Mouse (Mus musculus): Measurements from ENCODE around the gene Gsg1.

The Gsg1 gene

DNA sequence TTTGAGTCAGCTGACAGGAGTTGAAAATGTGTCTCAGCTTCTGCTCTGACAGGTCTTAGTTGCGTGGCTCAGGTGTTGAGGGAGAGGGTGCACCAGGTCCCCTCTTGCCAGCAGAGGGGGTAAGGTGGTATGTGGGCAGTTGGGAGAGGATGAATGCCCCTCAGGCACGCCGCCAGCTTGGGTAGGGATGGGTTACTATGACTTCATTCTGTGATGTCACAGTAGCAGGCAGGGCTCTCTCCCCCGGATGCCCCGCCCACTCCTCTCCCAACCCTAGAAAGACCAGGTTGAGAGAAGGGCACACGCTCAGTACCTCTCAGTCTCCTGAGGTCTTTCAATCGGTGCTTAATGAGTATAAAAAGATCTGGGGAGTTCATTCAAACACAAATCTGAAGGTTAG lies at the start of gene Gsg1:
Gene Gsg1, minus strand, starts transcription at position 199 of the 400 bp plus-strand sequence.
- no peak for DNase-seq

DNA sequence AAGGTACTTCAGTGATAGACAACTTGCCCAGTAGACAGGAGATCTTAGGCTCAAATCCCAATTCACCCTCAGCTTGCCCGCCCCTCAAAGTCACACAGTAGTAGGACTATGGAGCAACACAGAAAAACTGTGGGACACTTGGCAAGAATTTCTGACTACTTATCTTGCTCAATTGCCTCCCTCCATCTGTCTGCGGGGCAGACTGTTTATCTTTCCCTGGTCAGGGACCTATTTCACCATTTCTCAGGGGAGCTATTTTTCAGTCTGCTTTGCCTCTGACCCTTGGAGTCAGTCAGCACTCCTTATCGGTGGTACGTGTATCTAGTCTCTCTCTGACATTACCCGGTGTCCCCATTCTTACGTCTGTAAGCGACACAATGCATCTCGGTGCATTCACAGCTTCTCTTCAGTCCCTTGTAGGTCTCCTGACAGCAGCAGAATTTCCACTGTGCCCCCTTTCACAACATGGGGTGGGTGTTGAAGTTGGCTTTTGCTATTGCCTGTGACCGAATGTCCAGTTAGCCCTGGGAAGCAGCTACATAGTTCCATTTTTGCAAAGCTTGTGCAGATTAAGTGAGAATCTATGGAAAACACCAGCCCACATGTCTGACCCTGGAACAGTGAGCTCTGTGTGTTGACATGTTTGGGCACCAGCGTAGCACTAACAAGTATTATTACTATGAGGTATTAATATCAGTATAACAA lies 48.4 kb upstream of the Gsg1 start:
- no peak for DNase-seq

DNA sequence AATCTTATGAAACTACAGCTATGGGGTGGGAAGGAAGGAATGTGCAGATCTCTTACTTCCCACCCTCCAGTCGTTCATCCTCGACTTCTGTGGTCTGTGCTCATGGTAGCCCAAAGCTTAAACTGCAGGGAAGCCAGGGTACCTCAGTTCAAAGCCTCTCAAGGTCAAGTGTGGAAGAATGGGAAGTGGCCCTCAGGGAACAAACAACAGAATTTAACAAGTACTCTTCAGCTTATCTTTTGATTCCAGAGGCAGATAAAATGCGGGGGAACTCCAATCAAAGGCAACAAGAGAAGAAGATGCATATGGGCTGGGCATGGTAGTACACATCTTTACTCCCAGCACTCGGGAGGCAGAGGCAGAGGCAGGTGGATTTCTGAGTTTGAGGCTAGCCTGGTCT lies 46.3 kb upstream of the Gsg1 start:
- DNase-seq, result no peak

DNA sequence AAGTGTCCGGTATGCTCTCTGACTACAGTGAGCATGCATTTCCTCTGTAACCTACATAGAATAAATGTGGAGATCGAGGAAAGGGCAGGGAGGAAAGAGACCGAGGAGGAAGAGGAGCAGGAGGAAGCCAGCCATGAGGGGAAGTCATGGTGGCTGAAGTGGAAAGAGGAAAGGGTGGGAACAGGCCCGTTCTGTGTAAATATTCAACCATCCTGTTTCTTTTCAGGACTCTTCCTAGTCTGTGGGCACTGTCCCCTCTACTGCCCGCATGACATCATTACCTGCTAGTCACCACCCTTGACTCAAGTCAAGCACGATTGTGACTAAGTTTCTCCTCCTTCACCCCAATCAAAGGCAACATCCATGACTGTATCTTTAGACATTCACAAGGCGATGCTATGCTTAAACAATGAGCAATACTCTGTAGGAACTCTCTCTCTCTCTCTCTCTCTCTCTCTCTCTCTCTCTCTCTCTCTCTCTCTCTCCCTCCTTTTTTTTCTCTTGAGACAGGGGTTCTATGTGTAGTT lies 44.9 kb upstream of the Gsg1 start:
- DNase-seq, result no peak

DNA sequence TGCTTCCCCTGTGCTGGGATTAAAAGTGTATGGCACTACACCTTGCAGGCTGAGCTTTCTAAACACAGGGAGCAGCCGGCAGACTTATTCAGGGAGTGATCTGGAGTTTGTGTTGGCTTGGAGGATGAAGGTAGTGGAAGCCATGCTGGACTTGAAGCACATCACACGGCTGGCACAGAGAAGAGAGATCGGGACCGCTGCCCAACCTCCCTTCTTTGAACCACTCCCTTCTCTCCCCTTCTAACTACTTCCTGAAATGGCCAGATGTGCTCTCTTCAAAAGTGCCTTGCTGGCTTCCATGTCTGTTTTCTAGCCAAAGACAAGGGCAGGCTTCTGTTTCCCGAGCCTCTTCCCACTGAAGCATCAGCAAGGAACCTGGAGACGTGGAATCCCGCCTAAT lies 43.4 kb upstream of the Gsg1 start:
- no peak for DNase-seq

DNA sequence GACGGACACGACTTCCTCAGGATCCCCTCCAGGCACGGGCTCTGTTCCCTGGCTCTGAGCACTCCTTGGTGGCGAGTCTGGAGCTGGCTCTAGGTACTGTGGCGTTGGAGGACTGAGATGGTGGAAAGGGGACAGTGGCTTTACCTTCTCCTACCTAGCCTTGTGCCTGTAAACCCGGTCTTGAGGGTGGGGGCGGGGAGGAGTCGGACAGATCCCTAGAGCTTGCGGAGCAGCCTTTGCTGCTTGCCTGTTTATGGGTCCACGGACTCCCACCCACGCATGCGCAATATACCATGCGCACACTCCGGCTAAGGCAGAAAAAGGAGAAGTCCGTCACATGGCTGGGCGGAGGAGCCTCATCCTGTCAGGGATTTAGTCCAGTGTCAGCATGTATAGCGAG lies 42.1 kb upstream of the Gsg1 start:
- DNase-seq, result no peak

DNA sequence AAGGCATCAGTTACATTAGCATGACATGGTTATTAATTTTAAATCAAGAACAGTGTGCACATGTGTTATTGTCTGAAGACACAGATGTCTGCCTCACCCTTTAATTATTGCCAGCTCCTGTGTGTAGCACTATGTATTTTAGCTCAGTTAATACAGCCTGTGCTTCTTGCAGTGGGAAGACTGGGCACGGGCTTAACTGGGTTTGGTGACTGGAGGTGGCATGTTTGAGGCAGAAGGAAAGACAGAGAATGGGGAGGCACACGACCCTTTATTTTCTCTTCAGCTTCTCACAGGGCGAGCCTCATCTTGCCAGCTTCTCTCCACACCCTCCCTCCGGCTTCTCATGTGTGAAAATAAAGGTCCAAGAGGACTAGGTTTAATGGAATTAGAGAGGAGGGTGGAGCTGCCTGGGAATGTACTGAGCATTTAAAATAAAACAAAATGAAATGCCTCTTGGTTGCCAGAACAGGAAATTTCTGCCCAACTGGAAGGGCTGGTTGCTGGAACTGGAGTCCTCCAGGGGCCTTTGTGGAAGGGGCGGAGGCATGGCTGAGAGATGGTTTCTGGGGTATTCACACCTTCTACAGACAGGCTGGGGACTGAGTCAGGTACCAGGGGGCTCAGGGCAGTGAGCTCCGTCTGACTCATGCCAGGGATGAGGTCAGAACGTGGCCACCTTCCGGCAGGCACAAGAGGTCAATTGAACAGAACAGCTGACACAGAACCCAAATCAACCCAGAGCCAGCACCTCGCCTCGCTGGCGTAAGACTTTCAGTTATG lies 41.1 kb upstream of the Gsg1 start:
- no peak for DNase-seq

DNA sequence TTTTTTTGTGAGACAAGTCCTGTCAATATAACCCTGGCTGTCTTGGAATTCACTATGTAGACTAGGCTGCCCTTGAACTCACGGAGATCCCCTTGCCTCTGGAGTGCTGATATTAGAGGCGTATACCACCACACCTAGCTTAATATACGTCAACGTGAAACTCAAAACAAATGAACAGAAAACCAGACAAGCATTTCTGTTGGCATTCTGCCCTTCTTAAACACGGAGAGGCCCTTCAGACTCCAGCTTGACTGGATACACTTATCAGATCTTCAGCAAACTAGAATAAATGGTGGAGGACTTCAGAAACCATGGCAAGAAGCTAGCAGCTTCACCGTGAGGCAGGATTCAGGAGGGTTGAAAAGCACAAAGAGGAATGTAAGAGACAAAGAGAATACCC lies 40.0 kb upstream of the Gsg1 start:
- no peak for DNase-seq

DNA sequence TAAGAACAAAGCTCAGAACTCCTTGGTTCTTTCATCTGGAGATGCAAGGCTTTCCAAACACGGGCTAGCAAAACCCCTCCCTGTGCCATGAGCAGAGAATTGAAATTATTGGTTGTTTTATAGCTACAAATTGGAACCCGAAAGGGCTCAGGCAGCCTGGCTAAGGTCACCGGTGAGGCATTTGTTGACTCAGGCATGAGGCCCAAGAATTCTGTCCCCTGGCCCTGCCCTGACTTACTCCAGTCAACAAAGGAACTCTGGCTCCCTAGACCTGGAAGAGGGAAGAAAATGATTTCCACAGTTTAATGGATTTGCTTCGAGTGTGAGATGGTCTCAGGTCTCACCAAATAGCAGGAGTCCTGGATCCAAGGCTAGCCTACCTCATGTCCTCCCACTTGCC lies 38.2 kb upstream of the Gsg1 start:
- DNase-seq, result no peak

DNA sequence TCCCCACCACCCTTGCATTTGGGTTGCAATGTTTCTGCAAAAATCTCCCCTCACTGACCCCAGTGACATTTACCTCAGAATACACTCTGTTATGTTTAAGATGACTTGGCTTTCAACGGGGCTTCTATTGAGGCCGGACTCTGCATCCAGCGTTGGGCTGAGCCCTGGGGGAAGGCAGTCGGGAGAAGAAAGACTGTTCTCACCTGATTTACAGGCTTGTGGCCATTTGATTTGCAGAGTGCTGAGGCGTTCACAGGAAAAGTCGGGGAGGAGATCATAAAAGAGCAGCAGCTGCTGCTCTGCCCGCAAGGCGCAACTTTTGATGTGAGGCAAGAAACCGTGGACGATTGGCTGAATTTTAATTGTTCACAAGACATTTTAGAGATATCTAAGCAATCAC lies 25.7 kb upstream of the Gsg1 start:
- no peak for DNase-seq

DNA sequence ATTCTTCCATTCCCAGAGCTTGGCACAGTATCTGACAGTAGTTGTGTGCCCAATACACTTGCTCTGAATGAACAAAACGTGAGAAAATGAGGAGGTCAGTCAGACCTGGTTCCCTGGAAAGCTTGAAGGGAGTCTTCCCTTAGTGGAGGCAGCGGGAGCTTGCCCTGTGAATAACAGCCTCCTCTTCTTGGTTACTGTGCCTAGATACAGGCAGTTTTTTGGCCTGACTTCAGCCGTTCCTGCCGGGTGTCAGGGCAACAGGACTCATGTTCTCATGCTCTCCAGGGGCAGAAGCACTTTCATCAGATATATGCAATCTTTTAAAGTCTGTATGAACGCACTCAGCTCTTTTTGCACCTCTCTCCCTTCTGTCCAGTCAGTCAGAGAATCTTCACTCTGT lies 25.1 kb upstream of the Gsg1 start:
- DNase-seq, result no peak

DNA sequence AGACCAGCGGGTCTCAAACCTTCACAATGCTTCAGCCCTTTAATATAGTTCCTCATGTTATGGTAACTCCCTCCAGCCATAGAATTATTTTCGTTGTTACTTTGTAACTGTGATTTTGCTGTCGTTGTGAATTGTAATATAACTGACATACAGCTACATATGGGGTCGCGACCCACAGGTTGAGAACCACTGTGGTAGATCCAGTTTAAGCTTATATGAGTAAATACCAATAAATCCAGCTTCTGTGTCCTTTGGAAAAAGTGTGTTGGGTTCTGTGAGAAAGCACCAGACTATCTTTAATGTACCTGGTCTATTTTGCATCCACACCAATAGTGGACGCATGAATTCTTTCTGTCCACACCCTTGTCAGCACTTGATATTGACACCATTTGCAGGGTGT lies 24.2 kb upstream of the Gsg1 start:
- no peak for DNase-seq

DNA sequence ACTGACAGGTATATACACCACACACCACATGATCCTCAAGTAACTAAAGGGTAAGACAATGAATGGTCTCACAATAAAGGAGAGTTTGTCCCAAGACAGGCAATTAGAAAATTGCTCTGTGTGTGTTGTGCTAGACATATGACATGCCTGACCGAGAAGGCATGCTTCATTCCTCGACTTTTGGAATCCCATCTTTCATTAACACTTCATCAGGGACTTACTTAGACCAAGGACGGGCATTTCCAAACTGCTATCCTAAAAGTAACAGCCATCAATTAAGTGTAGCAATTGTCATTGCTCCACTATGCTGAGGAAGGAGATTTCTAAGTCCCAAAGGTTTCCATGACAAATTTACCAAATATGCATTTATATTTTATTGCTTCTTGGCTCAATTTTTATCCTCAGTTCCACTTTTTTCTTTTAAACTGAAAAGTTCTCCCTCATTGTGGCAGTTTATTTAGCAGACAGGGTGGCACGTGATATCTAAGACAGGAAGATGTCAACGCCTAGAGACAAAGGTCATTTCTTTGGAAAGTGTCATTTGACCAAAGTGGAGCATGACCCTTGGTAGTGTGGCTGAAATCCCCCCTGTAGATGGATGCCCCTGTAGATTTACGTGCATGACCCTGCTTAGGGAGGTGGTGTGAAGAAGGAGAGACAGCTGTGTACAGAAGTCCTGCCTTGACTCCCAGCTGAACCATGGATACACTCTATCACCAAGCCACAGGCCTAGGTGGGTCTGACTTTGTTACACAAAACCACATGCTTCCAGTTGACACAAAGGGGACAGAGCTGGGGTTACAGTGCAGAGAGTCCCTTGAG lies 22.5 kb upstream of the Gsg1 start:
- DNase-seq, result no peak

DNA sequence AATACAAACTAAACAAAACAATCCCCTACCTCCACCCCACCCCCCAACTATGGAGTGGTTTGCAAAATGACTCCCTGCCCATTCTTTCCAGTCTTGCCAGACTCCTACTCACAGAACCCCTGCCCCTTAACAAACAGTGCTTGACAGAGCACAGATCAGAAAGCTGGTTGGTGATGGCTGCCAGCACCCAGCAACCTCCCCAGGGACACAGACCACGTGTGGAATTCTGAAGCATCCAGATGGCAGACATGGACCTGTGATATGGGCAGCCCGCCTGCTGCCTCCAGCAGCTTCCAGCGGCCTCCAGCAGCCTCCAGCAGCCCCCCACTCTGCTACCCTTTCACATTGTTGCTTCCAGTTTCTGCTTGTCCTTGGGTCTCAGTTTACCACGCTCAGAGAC lies 21.1 kb upstream of the Gsg1 start:
- no peak for DNase-seq

DNA sequence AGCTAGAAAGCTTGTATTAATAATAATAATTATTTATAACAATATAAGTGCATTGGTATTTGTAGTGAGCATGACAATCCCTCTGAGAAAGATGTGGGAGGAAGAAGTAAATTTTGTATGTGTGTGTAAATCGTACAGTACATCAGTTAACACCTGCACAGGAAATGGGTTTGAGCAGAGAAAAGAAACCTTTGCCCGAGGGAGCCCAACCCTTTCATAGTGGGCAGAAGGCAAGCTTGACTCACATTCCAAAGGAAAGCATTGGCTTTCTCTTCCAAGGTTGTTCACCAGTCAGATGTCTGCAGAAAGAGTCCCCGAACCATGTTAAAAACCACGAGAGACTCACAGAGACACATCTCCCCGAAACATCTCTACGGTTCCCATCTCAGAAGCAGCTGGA lies 18.9 kb upstream of the Gsg1 start:
- DNase-seq, result no peak

DNA sequence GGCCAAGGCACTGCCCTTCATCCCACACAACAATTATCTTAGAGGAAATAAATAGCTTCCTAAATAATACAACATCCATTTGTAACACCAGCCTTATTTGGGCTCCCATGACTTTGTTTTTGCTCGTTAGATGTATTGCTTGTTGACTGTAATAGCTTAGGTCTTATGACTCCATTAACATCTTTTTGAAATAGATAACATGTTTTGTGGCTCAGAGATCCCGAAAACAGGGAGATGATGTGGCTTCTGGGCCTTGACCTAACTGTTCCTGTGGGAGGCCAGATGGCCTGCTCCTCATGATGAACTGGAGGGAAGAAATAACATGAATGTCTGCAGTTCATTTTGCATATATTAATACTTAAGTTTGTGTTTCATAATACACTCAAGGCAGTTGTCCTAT lies 17.6 kb upstream of the Gsg1 start:
- no peak for DNase-seq

DNA sequence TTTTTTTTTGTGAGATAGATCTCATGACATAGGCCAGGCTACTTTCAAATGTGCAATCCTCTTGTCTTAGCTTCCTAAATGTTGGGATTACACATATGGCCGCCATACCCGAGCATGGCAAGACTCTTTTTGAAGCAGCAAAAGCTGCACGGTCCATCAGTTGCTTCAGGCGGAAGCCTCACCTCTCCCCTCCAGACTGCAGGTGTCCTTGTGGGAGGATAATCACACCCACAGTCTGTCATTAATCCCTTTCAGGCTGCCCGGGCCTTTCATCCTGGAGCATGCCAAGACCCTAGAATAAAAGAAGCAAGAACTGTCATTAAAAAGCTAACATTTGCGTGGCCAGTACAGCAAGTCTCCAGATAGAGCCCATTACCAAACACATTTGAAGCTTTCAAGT lies 15.5 kb upstream of the Gsg1 start:
- DNase-seq, result no peak

DNA sequence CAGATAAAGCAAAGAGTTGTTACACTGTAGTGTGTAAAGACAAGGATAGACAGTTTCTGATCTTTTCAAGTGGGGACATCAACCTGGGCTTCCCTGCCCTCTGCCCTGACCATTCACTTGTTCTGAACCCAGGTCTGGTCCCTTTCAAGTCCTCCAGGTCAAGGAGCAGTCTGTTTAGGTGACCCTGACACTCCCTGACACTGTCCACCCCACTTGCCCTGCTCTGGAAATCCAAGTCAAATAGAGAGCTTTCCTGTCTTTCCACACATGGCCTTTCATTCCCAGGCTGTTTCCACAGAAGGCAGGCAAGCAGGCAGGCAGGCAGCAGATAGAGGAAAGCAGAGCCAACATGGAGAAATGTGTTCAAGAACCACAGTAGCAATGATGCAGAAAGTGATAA lies 14.2 kb upstream of the Gsg1 start:
- DNase-seq, result no peak

DNA sequence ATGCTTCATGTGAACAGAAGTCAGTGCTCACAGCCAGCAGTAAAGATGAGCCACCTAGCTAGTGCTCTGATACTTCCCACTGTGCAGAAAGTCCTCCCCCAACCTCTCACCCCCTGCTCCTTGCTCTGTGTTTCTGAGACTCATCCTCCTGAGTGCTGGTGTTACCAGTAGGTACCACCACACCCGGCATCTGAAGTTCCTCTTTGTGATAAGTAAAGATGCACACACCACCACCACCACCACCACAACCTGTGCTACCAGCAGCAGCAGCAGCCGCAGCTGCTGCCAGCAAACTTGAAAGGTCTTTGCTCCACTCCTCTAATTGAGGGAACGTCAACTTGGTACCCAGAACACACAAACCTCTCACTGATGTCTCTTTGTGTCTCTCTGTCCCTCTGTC lies 13.1 kb upstream of the Gsg1 start:
- no peak for DNase-seq

DNA sequence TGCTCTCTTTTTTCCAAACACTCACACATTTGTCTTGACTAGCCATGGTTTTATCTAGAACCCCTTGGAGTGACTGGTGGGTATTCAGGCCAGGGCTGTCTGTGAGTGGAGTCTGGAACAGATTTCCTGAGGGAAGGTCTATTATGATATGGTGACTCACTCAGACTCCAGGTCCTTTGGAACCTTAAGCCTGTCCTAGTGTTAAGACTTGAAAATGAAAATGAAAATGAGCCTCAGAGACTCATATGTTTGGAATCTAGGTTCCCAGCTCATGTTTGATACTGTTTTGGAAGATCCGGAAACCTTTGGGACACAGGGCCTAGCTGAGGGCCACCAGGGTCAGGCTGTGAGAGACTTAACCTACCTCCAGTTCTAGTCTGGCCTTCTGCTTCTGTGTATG lies 11.9 kb upstream of the Gsg1 start:
- DNase-seq, result no peak

DNA sequence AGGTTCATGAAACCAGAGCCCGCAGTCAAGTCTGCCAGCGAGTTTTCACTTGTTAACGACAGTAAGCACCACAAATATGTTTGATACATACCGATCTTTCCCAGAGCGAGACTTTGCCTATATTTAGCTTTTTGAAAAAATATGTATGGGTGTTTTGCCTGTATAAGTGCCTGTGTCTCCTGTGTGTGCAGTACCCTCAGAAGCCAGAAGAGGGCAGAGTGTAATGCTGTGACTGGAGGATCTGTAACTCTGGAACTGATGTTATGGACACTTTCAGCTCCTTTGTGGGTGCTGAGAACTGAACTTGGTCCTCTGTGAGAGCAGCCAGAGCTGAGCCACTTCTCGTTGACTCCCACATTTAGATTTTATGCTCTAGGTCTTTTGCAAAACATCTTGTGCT lies 10.0 kb upstream of the Gsg1 start:
- DNase-seq, result no peak

DNA sequence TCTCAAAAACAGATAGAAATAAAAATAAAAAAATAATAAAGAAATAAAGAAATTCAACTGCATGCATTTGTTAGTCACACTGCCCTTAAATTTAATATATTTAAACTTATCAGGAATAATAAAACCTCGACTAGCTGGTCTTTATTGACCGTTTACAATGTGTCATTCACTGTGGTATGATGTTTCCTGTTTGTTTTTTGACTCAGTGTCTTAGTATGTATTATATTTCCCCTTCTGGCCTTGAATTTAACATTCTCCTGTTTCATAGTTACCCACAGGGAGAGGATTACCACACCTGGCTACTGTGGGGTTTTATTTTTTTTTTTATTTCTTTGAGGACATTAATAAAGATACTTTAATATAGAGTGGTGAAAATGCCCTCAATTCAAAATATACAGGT lies 8.4 kb upstream of the Gsg1 start:
- DNase-seq, result no peak

DNA sequence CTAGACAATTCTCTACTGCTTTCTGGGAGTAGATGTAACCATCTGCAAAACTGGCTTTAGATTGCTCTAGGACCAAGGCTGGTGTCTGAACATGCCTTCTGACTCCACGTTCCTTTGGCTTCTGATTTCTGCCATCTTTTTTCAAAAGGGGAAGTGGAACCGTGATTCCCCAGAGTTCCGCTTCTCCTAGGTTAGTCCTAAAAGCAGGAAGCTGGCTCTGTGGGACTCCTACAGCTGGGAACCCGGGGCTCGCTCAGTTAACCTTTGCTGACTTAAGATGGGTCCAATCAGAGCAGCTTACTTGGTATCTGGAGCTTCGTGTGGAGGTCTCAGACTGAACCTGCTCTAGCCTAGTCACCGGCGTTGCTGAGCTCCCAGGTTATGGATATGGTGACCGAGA lies 7.0 kb upstream of the Gsg1 start:
- DNase-seq, result no peak

DNA sequence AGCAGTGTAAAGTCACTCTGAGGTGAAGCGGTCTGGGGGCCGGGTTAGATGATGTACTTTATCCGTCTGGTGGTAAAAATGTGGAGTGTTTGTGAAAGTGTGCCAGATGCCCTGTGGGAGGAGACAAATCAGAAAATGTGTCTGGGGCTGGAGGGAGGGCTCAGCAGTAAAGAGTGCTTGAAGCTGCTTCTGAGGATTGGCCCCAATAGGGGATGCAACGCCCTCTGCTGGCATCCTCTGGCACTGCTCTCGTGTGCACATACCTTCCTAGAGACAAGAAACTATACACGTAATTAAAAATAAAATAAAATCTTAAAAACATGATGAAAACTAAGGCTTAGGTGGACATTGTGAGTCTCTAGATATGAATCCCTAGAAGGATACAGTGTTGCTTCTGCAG lies 6.3 kb upstream of the Gsg1 start:
- DNase-seq, result no peak

Measured in cerebellum, adult 9-11 months (tissue).